Mouse (Mus musculus): ENCODE data around the gene Plbd1. TPM values are rescaled to one million over a fixed set of nuclear protein-coding genes. Genes with fewer than 3 reads are reported as not detected.
A peak's percentile ranks its signal among the peaks of the same experiment; 100 is the strongest.

The Plbd1 gene
- total RNA-seq (2021): 10 to 100 TPM; 46.5 TPM

DNA sequence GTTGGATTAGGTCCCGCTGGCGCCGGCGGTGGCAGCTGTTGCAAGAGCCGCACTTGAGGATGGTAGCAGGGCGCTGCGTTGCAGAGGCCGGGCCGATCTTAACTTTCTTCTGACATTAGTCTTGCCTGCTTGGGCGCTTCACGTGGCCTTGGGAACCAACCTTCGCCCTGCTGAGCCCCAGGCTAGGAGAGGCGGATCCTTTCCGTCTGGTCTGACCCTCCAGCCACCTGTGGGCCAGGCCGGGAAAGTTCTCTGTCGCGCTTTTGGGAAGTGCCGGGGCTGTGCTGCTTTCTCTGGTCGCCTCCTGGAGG lies at the start of gene Plbd1:
TSS of gene Plbd1 (minus strand) at position 223 of the 311 bp plus-strand sequence.
- intact Hi-C loops (cut with DNase I): no loop called here
- DNase-seq: peak; percentile 67 to 74

- no peak for DNase-seq
- intact Hi-C loops (cut with DNase I): no loop called here
These were observed 48.7 kb upstream of the Plbd1 start for GRCm38 (mm10) chr6:136710408-136710807.

DNA sequence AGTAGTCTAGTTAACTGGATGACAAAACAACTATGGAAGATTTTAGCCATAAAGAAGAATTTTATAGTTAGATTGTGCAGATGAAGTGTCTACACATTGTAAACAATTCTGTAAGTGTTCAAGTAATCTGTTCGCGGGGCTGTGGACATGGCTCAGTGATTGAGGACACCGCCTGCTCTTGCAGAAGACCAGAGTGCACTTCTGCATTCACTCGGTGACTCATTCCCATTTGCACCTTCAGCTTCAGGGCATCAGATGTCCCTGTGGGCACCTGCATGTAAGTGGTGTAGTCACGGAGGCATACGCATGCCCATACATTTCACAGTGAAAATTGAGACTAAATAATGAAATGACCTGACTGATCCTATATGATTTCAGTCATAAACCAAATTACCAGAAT lies 46.9 kb upstream of the Plbd1 start:
- no peak for DNase-seq
- intact Hi-C loops (cut with DNase I): no loop called here

- intact Hi-C loops (cut with DNase I): no loop called here
- no peak for DNase-seq
These were observed 40.1 kb upstream of the Plbd1 start for GRCm38 (mm10) chr6:136701878-136702277.

GRCm38 (mm10) chr6:136701185-136701584 lies 39.5 kb upstream of the Plbd1 start:
- intact Hi-C loops (cut with DNase I): no loop called here
- DNase-seq: no peak

DNA sequence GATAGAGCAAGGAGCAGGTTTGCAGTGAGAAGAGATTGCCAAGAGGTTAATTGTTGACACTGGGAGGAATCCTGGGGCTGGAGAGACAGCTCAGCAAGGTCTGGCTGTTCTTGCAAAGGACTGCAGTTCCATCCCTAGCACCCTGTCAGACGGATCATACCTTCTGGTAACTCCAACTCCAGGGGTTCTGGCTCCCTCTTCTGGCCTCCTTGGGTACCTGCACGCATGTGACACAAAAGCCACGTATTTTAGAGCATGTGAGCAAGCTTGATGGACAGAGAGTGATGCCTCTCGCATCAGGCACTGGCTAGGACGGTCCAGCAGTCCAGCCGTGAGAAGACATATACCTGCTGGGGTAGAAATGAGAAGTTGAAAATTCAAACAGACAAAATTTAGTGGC lies 29.6 kb upstream of the Plbd1 start:
- intact Hi-C loops (cut with DNase I): no loop called here
- DNase-seq: no peak

DNA sequence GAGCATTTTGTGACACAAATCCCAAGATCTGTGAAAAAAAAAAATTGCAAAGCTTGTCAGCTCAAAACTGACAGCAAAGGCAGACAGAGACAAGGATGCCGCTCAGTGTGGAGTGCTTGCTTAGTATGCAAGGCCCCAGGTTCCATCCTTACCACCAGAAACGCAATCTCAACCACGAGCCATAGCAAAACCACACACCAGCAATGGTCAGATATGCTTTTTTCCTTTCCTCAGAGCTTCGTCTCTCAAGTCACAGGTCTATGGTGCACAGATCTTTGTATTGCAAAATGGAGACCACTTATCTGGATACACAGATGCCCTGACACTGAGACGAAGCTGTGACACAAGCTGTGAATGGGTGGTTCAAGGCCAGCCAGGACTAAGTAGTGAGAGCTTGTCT lies 28.8 kb upstream of the Plbd1 start:
- no peak for DNase-seq
- intact Hi-C loops (cut with DNase I): no loop called here

- DNase-seq: no peak
- intact Hi-C loops (cut with DNase I): no loop called here
These were observed 28.2 kb upstream of the Plbd1 start for GRCm38 (mm10) chr6:136689790-136690413.

DNA sequence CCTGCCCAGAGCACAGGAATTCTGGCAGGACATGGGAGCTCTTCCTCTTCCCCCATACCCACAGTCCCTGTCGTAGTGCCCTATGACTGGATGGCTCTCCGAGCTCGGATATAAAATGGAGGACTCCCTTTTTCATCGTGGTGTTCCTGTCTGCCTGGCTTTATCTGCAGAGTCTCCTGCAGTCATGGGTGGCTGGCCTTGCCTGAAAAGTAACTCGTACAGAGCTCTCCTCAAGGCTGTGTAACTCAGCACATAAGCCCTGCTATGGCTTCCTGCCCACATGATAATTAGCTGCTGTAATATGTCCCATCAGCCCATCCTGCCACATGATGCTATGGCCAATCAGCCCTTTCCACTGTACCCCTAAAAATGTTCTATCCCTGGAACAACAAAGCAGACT lies 23.7 kb upstream of the Plbd1 start:
- no peak for DNase-seq
- intact Hi-C loops (cut with DNase I): no loop called here

GRCm38 (mm10) chr6:136683410-136684334 lies 21.9 kb upstream of the Plbd1 start:
- DNase-seq: peak; percentile 14

GRCm38 (mm10) chr6:136679381-136679780 lies 17.7 kb upstream of the Plbd1 start:
- intact Hi-C loops (cut with DNase I): no loop called here
- no peak for DNase-seq

More at GRCm38 (mm10) chr6:136683410-136684334, 21.9 kb upstream of the Plbd1 start:
- intact Hi-C loops (cut with DNase I): no loop called here

DNA sequence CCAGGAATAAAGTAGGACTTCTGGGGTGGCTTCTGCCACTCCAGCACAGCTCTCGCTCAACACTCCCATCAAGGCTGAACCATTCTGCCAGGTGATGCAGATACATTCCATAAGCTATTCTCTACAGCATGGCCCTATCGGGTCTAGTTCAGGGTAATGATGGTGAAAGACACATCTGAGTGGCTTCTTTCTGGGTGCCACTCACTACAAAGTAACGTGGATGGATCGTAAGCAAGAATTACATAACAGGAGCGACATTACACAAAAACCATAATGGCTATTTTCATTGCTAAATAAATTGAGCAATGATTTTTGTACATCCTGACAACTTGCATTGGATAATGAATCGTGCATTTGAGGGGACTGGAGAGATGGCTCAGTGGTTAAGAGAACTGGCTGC lies 13.2 kb upstream of the Plbd1 start:
- intact Hi-C loops (cut with DNase I): no loop called here
- DNase-seq: no peak

GRCm38 (mm10) chr6:136672467-136672866 lies 10.7 kb upstream of the Plbd1 start:
- intact Hi-C loops (cut with DNase I): no loop called here
- DNase-seq: peak; percentile 56 to 63

DNA sequence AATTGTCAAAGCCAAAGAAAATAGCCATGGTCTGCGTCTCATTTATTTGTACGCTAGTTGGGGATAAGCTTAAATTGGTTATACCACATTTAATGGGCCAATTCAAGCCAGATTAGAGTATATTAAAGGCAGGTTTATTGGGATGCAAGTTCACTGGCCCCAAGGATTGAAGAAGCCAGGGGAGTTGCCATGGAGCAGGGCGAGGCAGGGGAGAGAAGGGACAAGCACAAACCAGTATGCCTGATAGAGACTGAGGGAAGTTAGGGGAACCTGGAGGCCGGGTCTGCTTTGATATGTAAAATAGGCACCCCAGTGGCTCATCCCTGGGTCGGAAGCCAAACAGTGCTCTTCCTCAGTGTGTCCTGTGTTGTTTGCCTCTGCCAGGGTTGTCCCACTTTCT lies 7.5 kb upstream of the Plbd1 start:
- intact Hi-C loops (cut with DNase I): no loop called here
- DNase-seq: no peak

DNA sequence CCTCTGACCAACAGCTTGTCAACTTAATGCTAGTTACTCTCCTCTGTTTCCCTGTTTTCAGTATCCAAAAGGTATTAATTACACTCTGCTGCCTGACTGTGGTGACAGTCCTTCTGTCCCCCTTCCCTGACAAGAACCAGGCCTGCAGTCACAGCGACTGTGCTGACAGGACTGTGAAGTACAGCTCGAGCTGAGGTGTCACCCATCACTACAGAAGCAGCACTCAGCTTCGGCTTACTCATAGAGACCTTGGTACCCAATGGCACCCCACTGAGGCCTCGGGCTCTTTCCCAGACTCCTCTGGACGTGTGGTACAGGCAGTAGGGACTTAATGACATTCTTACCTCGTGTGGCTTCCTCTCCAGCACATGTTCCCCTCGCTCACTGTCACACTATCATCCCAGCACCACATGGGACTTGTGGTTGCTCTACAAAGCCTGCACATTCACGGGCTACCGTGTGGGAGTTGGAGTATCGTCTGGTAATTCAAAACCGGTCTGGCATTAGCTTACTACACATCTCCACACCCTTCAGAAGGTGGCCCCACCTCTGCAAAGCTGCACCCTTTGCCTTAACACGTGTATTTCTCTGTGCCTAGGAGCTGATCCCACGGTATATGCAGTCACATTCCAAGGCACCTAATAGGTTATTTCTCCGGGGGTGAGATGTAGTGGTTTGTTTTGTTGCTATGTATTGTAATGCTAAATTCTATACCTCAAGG lies 6.7 kb upstream of the Plbd1 start:
- intact Hi-C loops (cut with DNase I): no loop called here

DNA sequence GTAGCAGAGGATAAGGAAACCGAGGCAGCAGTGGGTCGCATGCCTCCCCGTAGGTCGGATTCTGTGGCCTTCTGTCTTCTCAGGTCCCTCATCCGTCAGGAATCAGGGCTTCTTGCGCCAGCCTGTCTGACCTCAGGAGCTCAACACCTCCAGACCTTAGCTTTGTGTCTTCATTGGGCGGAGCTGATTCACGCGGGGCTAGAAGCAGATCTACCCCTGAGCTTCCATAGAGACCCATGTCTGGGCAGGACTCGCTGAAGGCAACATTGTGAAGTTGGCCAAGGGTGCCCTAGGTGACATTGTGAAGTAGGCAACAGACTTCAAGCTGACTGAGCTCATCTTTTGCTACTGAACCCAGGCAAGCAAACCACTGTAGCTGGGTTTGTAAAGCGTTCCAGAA lies 335 bp upstream of the Plbd1 start:
- peak in 1 of 2 experiments; percentile 10 for DNase-seq
- intact Hi-C loops (cut with DNase I): no loop called here

More for the DNA sequence above, 6.7 kb upstream of the Plbd1 start:
- no peak for DNase-seq

DNA sequence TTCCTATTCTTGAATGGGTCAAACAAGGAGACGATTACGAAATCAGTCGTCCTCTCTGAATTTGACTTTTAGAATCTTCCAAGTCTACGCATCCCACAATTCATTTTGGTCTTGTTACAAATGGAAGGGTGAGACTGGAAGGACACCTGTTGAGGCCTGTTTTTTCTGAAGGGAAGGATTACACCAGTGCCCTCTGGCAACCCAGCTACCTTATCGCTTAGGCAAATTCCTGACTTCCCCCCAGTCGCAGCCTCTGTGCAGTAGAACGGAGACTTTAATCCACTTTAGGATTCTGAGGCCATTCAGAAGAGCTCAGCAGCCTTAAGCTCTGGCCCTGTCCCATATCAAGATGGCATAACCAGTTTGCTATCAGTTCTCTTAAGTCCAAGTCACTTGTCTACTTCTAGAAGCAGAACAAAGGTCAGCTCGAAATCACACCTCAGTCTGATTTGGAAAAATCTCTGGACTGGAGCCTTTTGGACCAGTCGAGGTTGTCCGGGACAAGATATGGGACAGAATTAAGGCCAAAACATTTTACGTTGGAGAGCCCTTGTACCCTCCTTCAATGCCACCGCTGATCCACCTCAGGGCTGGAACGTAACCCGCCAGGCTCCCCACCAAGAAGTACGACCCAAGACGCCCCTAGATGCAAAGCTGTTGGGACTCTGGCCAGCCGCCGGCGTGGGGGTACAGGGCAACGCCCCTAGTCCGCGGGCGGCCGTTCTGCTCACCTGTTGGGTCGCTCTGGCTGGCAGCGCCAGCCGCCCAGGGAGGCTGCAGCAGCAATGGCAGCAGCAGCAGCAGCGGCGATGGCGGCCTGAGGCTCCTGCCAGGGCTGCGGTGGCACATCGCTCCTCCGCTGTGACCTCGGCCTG lies 660 bp downstream of the Plbd1 start:
- intact Hi-C loops (cut with DNase I): no loop called here
- DNase-seq: peak in 1 of 2 experiments; percentile 17

GRCm38 (mm10) chr6:136659226-136659625 lies 2.5 kb downstream of the Plbd1 start:
- no peak for DNase-seq
- intact Hi-C loops (cut with DNase I): no loop called here

- intact Hi-C loops (cut with DNase I): no loop called here
These were observed 3.4 kb downstream of the Plbd1 start for GRCm38 (mm10) chr6:136658303-136658702.

GRCm38 (mm10) chr6:136655786-136656185 lies 5.9 kb downstream of the Plbd1 start:
- DNase-seq: no peak
- intact Hi-C loops (cut with DNase I): no loop called here

More at GRCm38 (mm10) chr6:136658303-136658702, 3.4 kb downstream of the Plbd1 start:
- DNase-seq: no peak

Measured in heart, postnatal 36 days (tissue).